In the genomic region with DNA sequence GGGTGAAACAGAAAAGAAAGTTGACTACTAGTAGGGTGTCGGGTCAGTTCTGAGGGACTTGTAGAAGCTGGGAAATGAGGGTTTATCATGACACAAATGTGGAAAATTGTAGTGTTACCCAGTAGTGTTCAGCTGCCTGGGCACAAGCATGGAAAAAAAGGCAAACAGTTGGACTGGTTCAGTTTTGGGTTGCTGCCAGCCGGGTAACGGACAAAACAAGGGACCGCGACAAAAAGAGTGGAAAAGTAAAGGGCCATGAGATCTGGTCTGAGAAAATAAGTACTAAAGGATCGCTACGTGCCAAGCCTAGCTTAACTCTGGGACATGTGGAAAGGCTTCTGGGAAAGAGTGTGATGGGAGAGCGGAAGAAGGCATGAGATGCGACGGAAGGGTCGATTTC, we compare ENCODE assay signal across 8 mouse cellular contexts. TPM values are rescaled to one million over a fixed set of nuclear protein-coding genes. Genes with fewer than 3 reads are reported as not detected.
DNase-seq lines count a peak whose midpoint lies in the region; ATAC-seq and TF ChIP-seq lines count a peak whose summit lies in the region.

No protein-coding gene starts in this region.

- no peak overlapping the region for H3K9ac ChIP-seq in lung, postnatal 0 days (replicated peaks; ENCODE audit: low read depth)
- H3K9ac ChIP-seq in limb, embryonic 13.5 days: peak overlapping the region; percentile 87
- no peak overlapping the region for H3K9ac ChIP-seq in stomach, embryonic 15.5 days

- no peaks in the 10 kb centered on the region for H3K36me3 ChIP-seq in lung, postnatal 0 days (ENCODE audit: insufficient read depth, low read length)
- no peaks in the 10 kb centered on the region for H3K36me3 ChIP-seq in limb, embryonic 13.5 days
- H3K36me3 ChIP-seq in stomach, embryonic 15.5 days: no peaks in the 10 kb centered on the region

- TF ChIP-seq EP300 in lung, postnatal 0 days (IDR thresholded peaks at IDR 0.05): no peak

- no peaks in the 10 kb centered on the region for H3K9me3 ChIP-seq in lung, postnatal 0 days (ENCODE audit: low read length)
- H3K9me3 ChIP-seq in limb, embryonic 13.5 days: peaks cover 2% of the 10 kb centered on the region; the same call in 1 of the 2 replicates
- no peaks in the 10 kb centered on the region for H3K9me3 ChIP-seq in stomach, embryonic 15.5 days

- no peak for TF ChIP-seq CTCF in lung, postnatal 0 days (IDR thresholded peaks at IDR 0.05)

- WGBS in lung, postnatal 0 days: 32% methylated on average over 11 of the region's 11 CpGs
- 39% methylated on average over 11 of the region's 11 CpGs for WGBS in limb, embryonic 13.5 days
- WGBS in stomach, embryonic 15.5 days: 42% methylated on average over 11 of the region's 11 CpGs

- H3K4me3 ChIP-seq in lung, postnatal 0 days (ENCODE audit: low read depth, low read length): peak overlapping the region; percentile 55
- peak overlapping the region; percentile 67 for H3K4me3 ChIP-seq in limb, embryonic 13.5 days
- H3K4me3 ChIP-seq in stomach, embryonic 15.5 days (replicated peaks): peak overlapping the region; percentile 60

- no peaks in the 10 kb centered on the region for H3K27me3 ChIP-seq in lung, postnatal 0 days (replicated peaks; ENCODE audit: insufficient read depth, low read length)
- 0 out of 2 replicates have a peak, but pooled peaks cover 6% of the 10 kb centered on the region for H3K27me3 ChIP-seq in limb, embryonic 13.5 days
- no peaks in the 10 kb centered on the region for H3K27me3 ChIP-seq in stomach, embryonic 15.5 days (replicated peaks)

- no peak for ATAC-seq in lung, postnatal 0 days
- ATAC-seq in limb, embryonic 13.5 days (ENCODE audit: low FRiP score, low read depth): no peak; the same call in 1 of the 2 replicates
- ATAC-seq in stomach, embryonic 15.5 days (ENCODE audit: insufficient read depth, low FRiP score, low read depth): no peak

- H3K4me1 ChIP-seq in lung, postnatal 0 days (ENCODE audit: insufficient read depth, low read depth, low read length): no peaks in the 10 kb centered on the region; the same call in 1 of the 2 replicates
- peaks cover 17% of the 10 kb centered on the region for H3K4me1 ChIP-seq in limb, embryonic 13.5 days
- no peaks in the 10 kb centered on the region for H3K4me1 ChIP-seq in stomach, embryonic 15.5 days

- no peak overlapping the region for H3K27ac ChIP-seq in lung, postnatal 0 days (ENCODE audit: low read length)
- H3K27ac ChIP-seq in limb, embryonic 13.5 days: peak overlapping the region; percentile 89
- H3K27ac ChIP-seq in stomach, embryonic 15.5 days: peak overlapping the region; percentile 89

- H3K4me2 ChIP-seq in lung, postnatal 0 days (replicated peaks; ENCODE audit: low read depth, low read length): peak overlapping the region; percentile 67
- peak overlapping the region; percentile 75 for H3K4me2 ChIP-seq in limb, embryonic 13.5 days (replicated peaks)
- H3K4me2 ChIP-seq in stomach, embryonic 15.5 days: peak overlapping the region; percentile 55

- peak; percentile 12 for DNase-seq in gastrocnemius, postnatal 10 days
- no peak for DNase-seq in gastrocnemius, adult 8-10 months (ENCODE audit: low spot score in 2 of 2)
- no peak for DNase-seq in lung, postnatal 0 days (ENCODE audit: low spot score)
- DNase-seq in lung, postnatal 36 days: no peak
- DNase-seq in cerebellum, adult 9-10 months: no peak
- DNase-seq in urinary bladder, postnatal 14 days (ENCODE audit: low spot score): no peak

RNA-seq across cellular contexts. Expression of a gene that starts 0.4 kb away (rescaled TPM):
- 10 to 100 TPM in 1 of 2 experiments, 1 to 10 TPM in 1; 9.4 to 14.3 TPM for total RNA-seq in gastrocnemius, postnatal 10 days (2021)
- total RNA-seq in gastrocnemius, adult 8-10 months (2022): 1 to 10 TPM; 1.4 to 2.5 (median 1.9) TPM
- polyA plus RNA-seq in lung, postnatal 0 days (2015; fragmentation: Nextera tagmentation; extraction: Ambion mirVana): 3.7 and 4.2 TPM in 2 replicates
- polyA plus RNA-seq in limb, embryonic 13.5 days (2015; fragmentation: Nextera tagmentation; extraction: Ambion mirVana): 15.5 and 16.3 TPM in 2 replicates
- polyA plus RNA-seq in stomach, embryonic 15.5 days (2015; fragmentation: Nextera tagmentation; extraction: Ambion mirVana): 7.7 and 8.1 TPM in 2 replicates

RNA-seq across cellular contexts. Expression of a gene that starts 29.2 kb away (rescaled TPM):
- 10 to 100 TPM; 34.3 to 36.0 TPM for total RNA-seq in gastrocnemius, postnatal 10 days (2021)
- total RNA-seq in gastrocnemius, adult 8-10 months (2022): 10 to 100 TPM; 37.1 to 45.2 (median 43.2) TPM
- polyA plus RNA-seq in lung, postnatal 0 days (2015; fragmentation: Nextera tagmentation; extraction: Ambion mirVana): 11.9 and 13.0 TPM in 2 replicates
- 26.4 and 26.5 TPM in 2 replicates for polyA plus RNA-seq in limb, embryonic 13.5 days (2015; fragmentation: Nextera tagmentation; extraction: Ambion mirVana)
- polyA plus RNA-seq in stomach, embryonic 15.5 days (2015; fragmentation: Nextera tagmentation; extraction: Ambion mirVana): 26.8 and 29.4 TPM in 2 replicates

RNA-seq across cellular contexts. Expression of a gene that starts 50.0 kb away (rescaled TPM):
- 10 to 100 TPM; 12.1 to 13.7 TPM for total RNA-seq in gastrocnemius, postnatal 10 days (2021)
- 1 to 10 TPM; 6.2 to 8.9 (median 8.6) TPM for total RNA-seq in gastrocnemius, adult 8-10 months (2022)
- 12.4 and 14.6 TPM in 2 replicates for polyA plus RNA-seq in lung, postnatal 0 days (2015; fragmentation: Nextera tagmentation; extraction: Ambion mirVana)
- polyA plus RNA-seq in limb, embryonic 13.5 days (2015; fragmentation: Nextera tagmentation; extraction: Ambion mirVana): 43.0 and 44.8 TPM in 2 replicates
- 31.6 and 32.3 TPM in 2 replicates for polyA plus RNA-seq in stomach, embryonic 15.5 days (2015; fragmentation: Nextera tagmentation; extraction: Ambion mirVana)
